Mouse (Mus musculus): ENCODE data around the gene Svip.

Gene Svip

GRCm38 (mm10) chr7:52005511-52006295 lies at the start of gene Svip:
Gene Svip (minus strand): TSS chr7:52006018.
- peak; percentile 99 for DNase-seq (ENCODE audit: low read depth, low spot score)

GRCm38 (mm10) chr7:52037600-52038582 lies 32.1 kb upstream of the Svip start:
- DNase-seq (ENCODE audit: low read depth, low spot score) = peak; percentile 68

GRCm38 (mm10) chr7:52024050-52024626 lies 18.3 kb upstream of the Svip start:
- DNase-seq (ENCODE audit: low read depth, low spot score) = no peak

- no peak for DNase-seq (ENCODE audit: low read depth, low spot score)
Measured at GRCm38 (mm10) chr7:52022039-52022438, 16.2 kb upstream of the Svip start.

GRCm38 (mm10) chr7:52015628-52016027 lies 9.8 kb upstream of the Svip start, which contains the start of gene 1700015G11Rik:
Gene 1700015G11Rik (minus strand): TSS chr7:52015728.
- no peak for DNase-seq (ENCODE audit: low read depth, low spot score)

GRCm38 (mm10) chr7:52015180-52015579 lies 9.4 kb upstream of the Svip start:
- DNase-seq (ENCODE audit: low read depth, low spot score) = no peak

GRCm38 (mm10) chr7:52013457-52013856 lies 7.6 kb upstream of the Svip start:
- no peak for DNase-seq (ENCODE audit: low read depth, low spot score)

- DNase-seq (ENCODE audit: low read depth, low spot score) = no peak
Measured at GRCm38 (mm10) chr7:52007138-52007537, 1.3 kb upstream of the Svip start.

GRCm38 (mm10) chr7:52006296-52006630 lies 445 bp upstream of the Svip start:
- DNase-seq (ENCODE audit: low read depth, low spot score) = no peak

- DNase-seq (ENCODE audit: low read depth, low spot score) = no peak
Measured at GRCm38 (mm10) chr7:51991020-51991419, 14.8 kb downstream of the Svip start.

- no peak for DNase-seq (ENCODE audit: low read depth, low spot score)
Measured at GRCm38 (mm10) chr7:51986909-51987308, 18.9 kb downstream of the Svip start.

- peak; percentile 72 for DNase-seq (ENCODE audit: low read depth, low spot score)
Measured at GRCm38 (mm10) chr7:51985763-51986162, 20.1 kb downstream of the Svip start.

GRCm38 (mm10) chr7:51982303-51982702 lies 23.5 kb downstream of the Svip start:
- DNase-seq (ENCODE audit: low read depth, low spot score) = peak; percentile 83

- DNase-seq (ENCODE audit: low read depth, low spot score) = peak; percentile 58
Measured at GRCm38 (mm10) chr7:51979271-51979670, 26.5 kb downstream of the Svip start.

- no peak for DNase-seq (ENCODE audit: low read depth, low spot score)
Measured at GRCm38 (mm10) chr7:51975181-51975580, 30.6 kb downstream of the Svip start.

- peak; percentile 25 for DNase-seq (ENCODE audit: low read depth, low spot score)
Measured at GRCm38 (mm10) chr7:51973526-51973925, 32.3 kb downstream of the Svip start.

- no peak for DNase-seq (ENCODE audit: low read depth, low spot score)
Measured at GRCm38 (mm10) chr7:51973091-51973490, 32.7 kb downstream of the Svip start.

- peak; percentile 85 for DNase-seq (ENCODE audit: low read depth, low spot score)
Measured at GRCm38 (mm10) chr7:51972252-51972855, 33.5 kb downstream of the Svip start.

- DNase-seq (ENCODE audit: low read depth, low spot score) = no peak
Measured at GRCm38 (mm10) chr7:51969379-51969778, 36.4 kb downstream of the Svip start.

- no peak for DNase-seq (ENCODE audit: low read depth, low spot score)
Measured at GRCm38 (mm10) chr7:51967581-51967980, 38.2 kb downstream of the Svip start.

- peak; percentile 75 for DNase-seq (ENCODE audit: low read depth, low spot score)
Measured at GRCm38 (mm10) chr7:51964681-51965080, 41.1 kb downstream of the Svip start.

Measured in brain, adult 2 months (tissue).